ENCODE assay signal across 12 mouse cellular contexts in the genomic region with DNA sequence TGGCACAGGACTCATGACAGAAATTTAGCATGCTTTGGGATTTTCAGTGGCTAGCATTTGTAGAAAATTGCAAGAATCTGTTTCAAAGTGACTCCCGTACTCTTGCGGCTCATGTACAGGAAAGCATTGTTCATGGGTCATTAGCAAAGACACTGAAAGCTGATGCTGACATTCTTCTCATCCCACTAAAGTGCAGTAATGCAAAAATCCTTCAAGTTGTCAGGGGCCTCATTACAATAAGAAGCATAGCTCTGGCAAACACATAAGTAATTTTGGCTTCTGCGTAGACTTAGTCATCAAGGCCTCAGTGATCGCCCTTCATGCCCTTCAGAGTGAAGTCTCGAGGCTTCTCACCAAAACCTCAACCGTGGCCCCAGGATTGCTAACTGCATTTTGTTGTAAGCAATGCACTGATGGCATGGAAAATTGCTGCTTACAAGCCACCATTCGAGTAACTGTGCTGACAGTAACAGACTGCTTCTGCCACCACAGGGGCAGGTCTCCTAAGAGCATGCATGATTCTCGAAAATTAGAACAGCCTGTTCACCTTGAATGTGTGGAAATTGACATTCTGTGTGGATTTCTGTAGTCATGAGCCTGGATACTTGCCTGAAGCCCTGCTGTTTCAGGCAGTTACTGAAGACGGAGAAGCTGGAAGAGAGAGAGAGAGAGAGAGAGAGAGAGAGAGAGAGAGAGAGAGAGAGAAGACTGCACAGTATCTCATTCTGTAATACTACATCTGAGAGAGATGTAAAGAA.
DNase-seq lines count a peak whose midpoint lies in the region; ATAC-seq and TF ChIP-seq lines count a peak whose summit lies in the region.
"Had no signal": no experiment of that assay in that cellular context is flagged by ENCODE, and none has a peak within 500 bp of the region (broad histone marks: within the 10 kb centered on the region; RNA-seq: fewer than 3 reads in every experiment).

No protein-coding gene starts in this region.

- H3K27me3 ChIP-seq in embryonic facial prominence, embryonic 11.5 days (ENCODE audit: control insufficient read depth, insufficient read depth, low read length) = no peaks in the 10 kb centered on the region
- no peaks in the 10 kb centered on the region for H3K27me3 ChIP-seq in embryonic facial prominence, embryonic 10.5 days (replicated peaks; ENCODE audit: low read depth, poor library complexity, severe bottlenecking)
- H3K27me3 ChIP-seq in embryonic facial prominence, embryonic 13.5 days = peaks cover 36% of the 10 kb centered on the region
- H3K27me3 ChIP-seq in limb, embryonic 10.5 days (ENCODE audit: low read depth, poor library complexity, severe bottlenecking) = no peaks in the 10 kb centered on the region
- H3K27me3 ChIP-seq in stomach, postnatal 0 days (ENCODE audit: control insufficient read depth, insufficient read depth, low read length) = no peaks in the 10 kb centered on the region
- H3K27me3 ChIP-seq: limb, embryonic 12.5 days had no signal

- TF ChIP-seq CTCF in layer of hippocampus, adult 2 months (conservative IDR thresholded peaks at IDR 0.05) = no peak
- no peak for TF ChIP-seq CTCF in stomach, postnatal 0 days (IDR thresholded peaks at IDR 0.05; ENCODE audit: low read depth)

- no peak overlapping the region for H3K4me2 ChIP-seq in embryonic facial prominence, embryonic 11.5 days (ENCODE audit: low read depth, low read length)
- peak overlapping the region; percentile 29 for H3K4me2 ChIP-seq in embryonic facial prominence, embryonic 13.5 days
- no peak overlapping the region for H3K4me2 ChIP-seq in stomach, postnatal 0 days (replicated peaks; ENCODE audit: low read depth)
- H3K4me2 ChIP-seq: limb, embryonic 12.5 days had no signal

- TF ChIP-seq EP300 in stomach, postnatal 0 days (optimal IDR thresholded peaks at IDR 0.05) = no peak

- WGBS in embryonic facial prominence, embryonic 11.5 days = 64% methylated on average over 9 of the region's 9 CpGs
- WGBS in embryonic facial prominence, embryonic 10.5 days = 74% methylated on average over 9 of the region's 9 CpGs
- WGBS in embryonic facial prominence, embryonic 13.5 days = 25% methylated on average over 9 of the region's 9 CpGs
- 74% methylated on average over 9 of the region's 9 CpGs for WGBS in limb, embryonic 10.5 days
- 74% methylated on average over 9 of the region's 9 CpGs for WGBS in stomach, postnatal 0 days

- no peaks in the 10 kb centered on the region for H3K9me3 ChIP-seq in embryonic facial prominence, embryonic 11.5 days (replicated peaks; ENCODE audit: control insufficient read depth, low read length)
- no peaks in the 10 kb centered on the region for H3K9me3 ChIP-seq in embryonic facial prominence, embryonic 10.5 days
- no peaks in the 10 kb centered on the region for H3K9me3 ChIP-seq in embryonic facial prominence, embryonic 13.5 days
- H3K9me3 ChIP-seq in limb, embryonic 10.5 days (replicated peaks) = no peaks in the 10 kb centered on the region
- H3K9me3 ChIP-seq in stomach, postnatal 0 days (ENCODE audit: control insufficient read depth, low read length) = no peaks in the 10 kb centered on the region
- H3K9me3 ChIP-seq: limb, embryonic 12.5 days had no signal

- H3K4me1 ChIP-seq in embryonic facial prominence, embryonic 11.5 days (ENCODE audit: control insufficient read depth, insufficient read depth, low read length) = no peaks in the 10 kb centered on the region
- 0 out of 2 replicates have a peak, but pooled peaks cover 10% of the 10 kb centered on the region for H3K4me1 ChIP-seq in embryonic facial prominence, embryonic 10.5 days
- peaks cover 11% of the 10 kb centered on the region for H3K4me1 ChIP-seq in embryonic facial prominence, embryonic 13.5 days
- peaks cover 23% of the 10 kb centered on the region for H3K4me1 ChIP-seq in limb, embryonic 10.5 days
- H3K4me1 ChIP-seq in stomach, postnatal 0 days (replicated peaks; ENCODE audit: control insufficient read depth, insufficient read depth) = no peaks in the 10 kb centered on the region

- no peak overlapping the region for H3K9ac ChIP-seq in embryonic facial prominence, embryonic 11.5 days (replicated peaks; ENCODE audit: low read length)
- no peak overlapping the region for H3K9ac ChIP-seq in embryonic facial prominence, embryonic 13.5 days
- no peak overlapping the region for H3K9ac ChIP-seq in stomach, postnatal 0 days (ENCODE audit: low read length)
- H3K9ac ChIP-seq: limb, embryonic 12.5 days had no signal

- H3K27ac ChIP-seq in embryonic facial prominence, embryonic 11.5 days (replicated peaks; ENCODE audit: low read depth, low read length) = no peak overlapping the region
- H3K27ac ChIP-seq in embryonic facial prominence, embryonic 10.5 days (replicated peaks) = no peak overlapping the region
- peak overlapping the region; percentile 81 for H3K27ac ChIP-seq in layer of hippocampus, adult 2 months
- H3K27ac ChIP-seq in embryonic facial prominence, embryonic 13.5 days = no peak overlapping the region
- peak overlapping the region; percentile 56 for H3K27ac ChIP-seq in limb, embryonic 10.5 days
- no peak overlapping the region for H3K27ac ChIP-seq in stomach, postnatal 0 days (replicated peaks)
- H3K27ac ChIP-seq: limb, embryonic 12.5 days had no signal

- H3K36me3 ChIP-seq in embryonic facial prominence, embryonic 11.5 days (replicated peaks; ENCODE audit: control insufficient read depth, insufficient read depth, low read depth, low read length) = no peaks in the 10 kb centered on the region
- no peaks in the 10 kb centered on the region for H3K36me3 ChIP-seq in embryonic facial prominence, embryonic 10.5 days (replicated peaks)
- H3K36me3 ChIP-seq in embryonic facial prominence, embryonic 13.5 days = no peaks in the 10 kb centered on the region
- no peaks in the 10 kb centered on the region for H3K36me3 ChIP-seq in limb, embryonic 10.5 days
- H3K36me3 ChIP-seq in stomach, postnatal 0 days (ENCODE audit: control insufficient read depth, insufficient read depth, low read length) = no peaks in the 10 kb centered on the region
- H3K36me3 ChIP-seq: limb, embryonic 12.5 days had no signal

- peak; percentile 43 for DNase-seq in embryonic facial prominence, embryonic 11.5 days (ENCODE audit: low spot score)
- no peak for DNase-seq in embryonic facial prominence, embryonic 10.5 days (ENCODE audit: low spot score)
- no peak for DNase-seq in layer of hippocampus, adult 2 months (ENCODE audit: low spot score in 2 of 2)
- DNase-seq in layer of hippocampus, adult 9-10 months (ENCODE audit: low spot score) = no peak
- peak; percentile 33 for DNase-seq in limb, embryonic 10.5 days (ENCODE audit: low spot score)
- no peak for DNase-seq in stomach, postnatal 0 days (ENCODE audit: low spot score)
- DNase-seq: cerebellum, adult 11-12 months; heart, adult 18-20 months; lung, postnatal 36 days had no signal

- no peak for ATAC-seq in embryonic facial prominence, embryonic 11.5 days (replicated peaks; ENCODE audit: insufficient number of reproducible peaks, low FRiP score, low TSS enrichment, low read depth)
- no peak for ATAC-seq in embryonic facial prominence, embryonic 13.5 days (ENCODE audit: insufficient number of reproducible peaks, insufficient read depth, low FRiP score, low TSS enrichment, low read depth)
- no peak for ATAC-seq in stomach, postnatal 0 days (ENCODE audit: low FRiP score, low TSS enrichment)
- ATAC-seq: intestine, embryonic 16.5 days had no signal

- no peak overlapping the region for H3K4me3 ChIP-seq in embryonic facial prominence, embryonic 11.5 days (ENCODE audit: low read depth, low read length)
- no peak overlapping the region for H3K4me3 ChIP-seq in embryonic facial prominence, embryonic 10.5 days
- no peak overlapping the region for H3K4me3 ChIP-seq in layer of hippocampus, adult 2 months
- no peak overlapping the region for H3K4me3 ChIP-seq in embryonic facial prominence, embryonic 13.5 days
- H3K4me3 ChIP-seq in limb, embryonic 10.5 days = no peak overlapping the region
- H3K4me3 ChIP-seq in stomach, postnatal 0 days (ENCODE audit: low read depth, low read length) = no peak overlapping the region
- H3K4me3 ChIP-seq: limb, embryonic 12.5 days had no signal

Comparison
In these comparisons a context has a peak if more than half of its experiments do, and no peak if none do; other contexts are left out.
1. DNase-seq: peak in embryonic facial prominence, embryonic 11.5 days (single experiment) and limb, embryonic 10.5 days (single experiment); none in embryonic facial prominence, embryonic 10.5 days (single experiment), layer of hippocampus, adult 2 months (0 of 2), layer of hippocampus, adult 9-10 months (single experiment) and stomach, postnatal 0 days (single experiment).
2. H3K27ac ChIP-seq: peak in layer of hippocampus, adult 2 months (single experiment) and limb, embryonic 10.5 days (single experiment); none in embryonic facial prominence, embryonic 11.5 days (single experiment), embryonic facial prominence, embryonic 10.5 days (single experiment), embryonic facial prominence, embryonic 13.5 days (single experiment) and stomach, postnatal 0 days (single experiment).